Mouse (Mus musculus): ENCODE data around the gene Papola.

DNA sequence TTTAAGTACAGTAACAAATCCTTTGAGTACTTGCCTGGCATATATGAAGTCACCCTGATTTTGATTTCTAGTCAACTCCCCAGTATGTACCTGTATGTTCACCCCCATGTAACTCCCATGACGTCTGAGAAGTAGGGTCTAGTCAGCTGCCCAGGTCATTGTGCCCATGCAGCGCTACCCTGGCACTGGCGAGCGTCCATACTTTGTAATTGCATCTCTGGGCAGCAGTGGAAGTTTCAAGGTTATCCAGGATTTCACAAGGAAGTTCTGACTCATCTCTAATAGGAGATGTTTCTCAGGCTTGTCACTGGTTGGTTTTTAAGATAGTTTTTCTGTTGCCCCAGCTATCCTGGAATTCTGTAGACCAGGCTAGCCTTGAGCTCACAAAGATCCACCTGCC is 59.9 kb downstream of the Papola start:
- TF ChIP-seq CTCF (conservative IDR thresholded peaks at IDR 0.05; ENCODE audit: low read length) (no peak), NANOG (IDR thresholded peaks at IDR 0.05; ENCODE audit: borderline replicate concordance, low read length) (no peak), POU5F1 (IDR thresholded peaks at IDR 0.05; ENCODE audit: borderline replicate concordance, low read length) (no peak)

Measured in E14TG2a.4 (cell line).